Mouse (Mus musculus) lung, postnatal 14 days (tissue): Measurements from ENCODE around the gene Krt87.
A peak's percentile ranks its signal among the peaks of the same experiment; 100 is the strongest.

Source experiments
- DNase-seq: peaks from one replicate; pipeline ENCODE4 v3.0.0; 2021

Gene Krt87

GRCm38 (mm10) chr15:101438555-101438954 is at the start of gene Krt87:
Krt87 (minus strand) TSS chr15:101438804.
- DNase-seq = no peak

GRCm38 (mm10) chr15:101485911-101486635 is 47.5 kb upstream of the Krt87 start:
- no peak for DNase-seq

DNA sequence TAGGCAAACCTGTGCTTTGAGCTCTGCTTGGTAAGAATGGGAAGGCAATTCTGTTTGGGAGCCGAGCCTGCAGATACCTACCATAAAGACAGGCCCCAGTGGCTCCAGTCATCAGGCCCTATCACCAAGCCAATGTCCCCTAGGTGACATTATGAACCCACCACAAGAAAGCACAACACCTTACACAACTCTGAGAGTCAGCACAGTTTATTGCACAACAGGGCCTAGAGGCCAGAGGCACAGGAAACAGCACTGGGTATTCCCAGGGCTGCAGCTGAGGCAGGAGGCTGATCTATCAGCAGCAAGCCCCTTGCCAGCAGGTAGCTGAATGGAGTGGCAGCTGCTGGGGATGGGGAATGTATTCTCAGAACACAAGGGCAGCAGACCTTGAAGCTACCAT is 46.3 kb upstream of the Krt87 start:
- DNase-seq = no peak

DNA sequence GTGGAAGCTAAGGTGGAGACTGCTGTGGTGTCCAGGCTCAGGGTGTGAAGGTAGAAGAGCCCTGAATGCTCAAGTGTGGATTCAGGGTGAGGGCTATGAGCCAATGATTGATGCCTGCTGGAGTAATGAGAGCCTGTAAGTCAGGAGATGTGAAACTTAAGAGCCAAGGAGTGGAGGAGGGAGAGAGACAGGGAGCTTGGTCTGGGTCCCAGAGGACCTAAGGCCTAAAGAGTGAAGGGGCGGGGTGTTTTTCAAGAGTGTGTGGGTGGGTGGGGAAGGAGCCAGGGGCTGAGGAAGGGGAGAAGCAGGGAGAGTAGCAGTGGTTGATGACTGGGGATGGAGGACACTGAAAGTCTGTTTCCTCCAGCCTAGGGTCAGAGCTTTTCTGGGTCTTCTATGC is 45.0 kb upstream of the Krt87 start:
- no peak for DNase-seq

DNA sequence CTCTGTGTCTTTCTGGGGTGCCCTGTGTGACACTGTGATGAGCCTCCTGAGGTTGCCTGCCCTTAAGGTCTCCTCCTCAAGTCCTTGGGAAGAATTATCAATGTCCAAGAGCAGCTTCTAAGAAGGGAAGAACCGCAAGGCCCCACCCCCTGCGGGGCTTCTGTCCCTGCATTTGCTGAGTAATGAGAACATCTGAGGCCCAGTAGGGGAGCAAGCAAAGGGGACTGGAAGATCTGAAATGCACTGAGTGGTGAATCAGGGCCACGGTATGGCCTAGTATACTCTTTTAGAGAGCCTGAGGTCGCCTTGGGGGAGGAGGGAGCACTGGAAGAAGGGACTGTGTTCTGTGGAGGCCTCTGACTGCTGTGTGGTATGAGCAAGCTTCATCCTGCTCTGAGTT is 43.5 kb upstream of the Krt87 start:
- DNase-seq = no peak

DNA sequence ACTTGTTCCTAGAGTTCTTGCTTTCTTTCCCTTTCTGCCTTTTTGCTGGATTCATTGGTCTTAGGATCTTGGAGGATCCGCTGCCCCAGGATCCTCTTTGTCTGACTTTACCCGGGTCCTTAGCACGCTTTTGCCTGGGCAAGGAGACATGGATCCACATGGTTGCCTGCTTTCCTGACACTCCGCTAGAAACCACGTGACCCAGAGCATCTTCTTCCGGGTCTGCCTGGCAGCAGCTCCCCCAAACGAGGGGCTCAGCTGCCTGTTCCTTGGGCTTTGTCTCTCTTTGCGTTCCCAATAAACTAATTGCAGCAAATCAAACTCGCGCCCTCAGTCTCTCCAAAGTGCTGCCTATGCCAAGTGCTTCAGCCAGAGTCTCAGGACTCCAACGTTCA is 41.1 kb upstream of the Krt87 start:
- no peak for DNase-seq

GRCm38 (mm10) chr15:101479007-101479665 is 40.5 kb upstream of the Krt87 start:
- DNase-seq = peak; percentile 55

GRCm38 (mm10) chr15:101472952-101473528 is 34.4 kb upstream of the Krt87 start, which contains the start of gene Krt86:
Krt86 (plus strand) TSS chr15:101473478.
- DNase-seq = peak; percentile 22

DNA sequence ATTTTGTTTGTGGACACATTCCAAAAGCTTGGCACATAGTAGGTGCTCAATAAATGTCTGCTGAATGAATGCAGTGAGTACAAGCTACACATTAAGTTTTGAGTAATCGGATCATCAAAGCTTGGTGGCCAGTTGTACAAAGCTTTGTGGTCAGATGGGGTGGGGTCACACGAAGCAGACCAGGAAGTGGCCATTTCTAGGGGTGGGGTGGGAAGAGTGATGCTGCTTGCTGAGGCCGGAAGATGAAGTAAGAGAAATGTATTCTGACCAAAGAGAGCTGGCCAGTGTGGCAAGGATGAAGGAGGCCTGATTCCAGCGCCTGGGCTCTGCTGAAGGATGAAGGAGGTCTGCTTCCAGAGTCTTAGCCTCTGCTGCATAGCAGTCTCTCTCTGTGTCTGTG is 30.5 kb upstream of the Krt87 start:
- DNase-seq = no peak

DNA sequence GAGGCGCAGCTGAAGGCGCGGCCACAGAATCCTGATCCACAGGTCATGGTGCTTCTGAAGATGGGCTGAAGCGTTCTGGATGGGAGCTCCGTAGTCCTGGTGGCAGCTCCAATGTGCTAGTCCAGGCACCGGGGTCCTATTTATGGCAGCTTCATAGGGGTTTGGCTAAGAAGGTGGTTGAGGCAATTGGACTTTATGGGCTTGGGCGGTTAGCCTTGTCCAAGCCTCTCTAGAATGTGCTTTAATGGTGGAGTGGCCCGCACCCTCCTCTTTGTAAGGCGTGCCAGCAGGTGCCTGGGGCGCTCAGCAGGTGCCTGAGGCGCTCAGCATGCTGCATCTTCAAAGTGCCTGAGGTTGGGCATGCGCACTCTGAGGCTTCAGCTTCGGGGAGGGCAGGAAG is 25.0 kb upstream of the Krt87 start, which contains the start of gene Krt81:
TSS of gene Krt81 (minus strand) at position 101 of the 400 bp plus-strand sequence.
- DNase-seq = no peak

- no peak for DNase-seq
These were observed 20.7 kb upstream of the Krt87 start for GRCm38 (mm10) chr15:101459283-101459682.

DNA sequence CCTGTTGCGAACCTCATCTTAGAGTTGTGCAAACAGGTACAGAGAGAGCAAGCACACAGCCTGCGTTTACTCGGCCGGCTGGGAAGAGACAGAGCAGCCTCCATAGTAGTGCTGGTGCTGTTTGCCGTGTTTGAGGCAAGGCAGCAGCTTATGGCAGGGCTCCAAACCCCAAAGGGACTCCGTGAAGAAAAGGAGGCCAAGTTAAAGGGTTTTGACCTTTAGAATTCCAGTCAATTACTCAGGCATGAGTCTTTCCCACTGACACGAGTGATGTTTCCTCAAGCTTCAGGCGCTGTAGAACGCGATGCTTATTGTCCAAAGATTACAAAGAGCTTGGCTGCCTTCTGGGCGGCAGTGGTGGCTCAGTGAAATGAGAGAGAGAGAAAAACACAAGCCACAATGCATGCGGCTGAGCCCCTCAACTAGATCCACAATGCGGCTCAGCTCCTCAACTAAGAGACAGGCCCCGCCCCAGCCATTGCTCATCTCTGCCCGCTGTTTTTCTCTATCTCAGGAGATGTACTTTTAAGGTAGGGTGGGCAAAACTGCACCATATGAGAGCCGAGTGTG is 19.8 kb upstream of the Krt87 start:
- DNase-seq = no peak

DNA sequence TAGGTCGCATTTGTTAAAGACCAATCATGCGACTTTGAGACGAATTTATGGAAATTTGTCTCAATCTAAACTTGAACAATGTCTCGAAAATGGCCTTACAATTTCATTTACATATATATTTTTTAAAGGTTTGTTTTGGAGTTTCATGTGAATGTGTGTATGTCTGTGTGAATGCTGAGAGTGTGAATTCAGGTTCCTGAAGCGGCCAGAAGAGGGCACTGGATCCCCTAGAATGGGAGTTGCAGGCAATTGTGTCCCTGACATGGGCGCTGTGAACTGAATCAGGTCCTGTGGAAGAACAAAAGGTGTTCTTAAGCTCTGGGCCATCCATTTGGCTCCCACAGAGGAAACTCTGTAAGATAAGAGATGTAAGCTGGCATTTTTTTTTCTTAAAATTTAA is 17.3 kb upstream of the Krt87 start:
- no peak for DNase-seq

DNA sequence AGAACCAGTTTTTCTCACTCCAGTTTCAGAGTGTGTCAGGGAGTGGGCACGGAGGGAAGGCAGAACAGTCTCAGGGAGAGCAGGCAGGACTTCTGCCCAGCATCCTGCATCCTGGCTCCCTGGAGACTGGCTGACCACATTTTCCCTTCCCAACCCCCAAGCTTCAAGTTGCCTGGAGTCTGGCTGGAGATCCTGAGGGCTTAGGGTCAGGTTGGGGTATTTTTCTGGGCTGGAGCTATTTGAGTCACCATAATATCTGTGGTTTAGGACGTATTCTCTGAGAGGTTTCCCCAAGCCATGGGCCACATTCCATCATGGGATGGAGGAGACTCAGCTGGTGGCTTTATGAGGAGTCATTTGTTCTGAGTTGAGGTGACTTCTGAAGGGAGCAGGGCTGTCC is 16.7 kb upstream of the Krt87 start:
- DNase-seq = no peak

DNA sequence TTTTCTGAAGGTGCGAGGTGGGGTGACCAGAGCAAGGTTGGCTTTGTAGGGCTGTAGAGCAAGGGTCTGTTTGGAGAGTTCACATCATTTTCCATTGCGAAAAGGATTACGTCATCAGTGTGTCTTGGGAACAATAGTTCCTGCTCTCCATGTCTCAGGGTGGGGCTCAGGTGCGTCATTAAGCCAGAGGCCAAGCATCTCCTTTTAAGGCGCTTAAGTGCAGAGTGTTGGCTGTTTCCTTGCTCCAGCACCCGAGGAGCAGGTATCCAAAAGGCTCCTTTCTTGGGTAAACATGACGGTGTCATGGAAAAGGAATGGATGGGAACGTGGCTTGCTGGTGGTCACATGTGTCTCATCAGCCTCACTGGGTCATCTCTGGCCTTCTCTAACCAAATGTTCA is 16.2 kb upstream of the Krt87 start:
- DNase-seq = no peak

GRCm38 (mm10) chr15:101453093-101453736 is 14.6 kb upstream of the Krt87 start:
- DNase-seq = peak; percentile 85

DNA sequence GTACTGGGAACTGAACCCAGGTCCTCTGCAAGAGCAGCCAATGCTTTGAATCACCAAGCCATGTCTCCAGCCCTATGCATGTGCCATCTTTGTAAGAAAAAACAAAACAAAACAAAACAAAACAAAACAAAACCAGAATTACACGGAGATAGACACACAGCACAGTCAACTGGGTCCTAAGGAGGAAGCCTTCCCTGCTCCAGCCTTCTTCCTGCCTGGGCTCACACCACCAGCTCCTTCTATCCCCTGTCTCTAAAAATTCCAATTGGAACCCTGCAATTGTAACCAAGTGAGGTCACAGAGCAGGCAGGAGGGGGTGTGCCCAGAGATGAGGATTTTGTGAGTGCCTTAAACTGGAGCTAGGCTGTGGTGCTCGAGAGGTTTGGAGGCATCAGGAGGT is 8.8 kb upstream of the Krt87 start, which contains the start of gene Krt88:
TSS of gene Krt88 (plus strand) at position 301 of the 400 bp plus-strand sequence.
- no peak for DNase-seq

- no peak for DNase-seq
These were observed 8.0 kb upstream of the Krt87 start for GRCm38 (mm10) chr15:101446572-101446971.

DNA sequence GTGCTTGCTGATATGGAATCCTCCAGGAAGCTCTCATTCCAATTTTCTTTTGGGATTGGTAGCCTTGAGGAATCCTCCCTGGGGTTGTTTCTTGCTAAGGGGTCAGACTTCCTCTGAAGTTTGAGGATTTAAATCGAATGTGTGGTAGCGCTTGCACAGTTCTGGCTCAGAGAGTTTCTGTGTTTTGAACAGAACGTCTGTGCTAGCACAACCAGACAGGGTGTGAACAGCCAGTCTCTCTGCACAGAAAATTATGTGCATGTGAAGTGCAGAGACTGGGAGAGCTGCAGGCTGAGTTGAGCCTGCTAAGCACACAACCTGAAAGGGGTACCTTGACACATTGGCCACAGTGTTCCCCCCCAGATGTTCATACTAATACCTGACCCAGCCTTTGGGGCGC is 2.2 kb upstream of the Krt87 start:
- DNase-seq = no peak

GRCm38 (mm10) chr15:101436611-101437010 is 2.0 kb downstream of the Krt87 start:
- DNase-seq = no peak

DNA sequence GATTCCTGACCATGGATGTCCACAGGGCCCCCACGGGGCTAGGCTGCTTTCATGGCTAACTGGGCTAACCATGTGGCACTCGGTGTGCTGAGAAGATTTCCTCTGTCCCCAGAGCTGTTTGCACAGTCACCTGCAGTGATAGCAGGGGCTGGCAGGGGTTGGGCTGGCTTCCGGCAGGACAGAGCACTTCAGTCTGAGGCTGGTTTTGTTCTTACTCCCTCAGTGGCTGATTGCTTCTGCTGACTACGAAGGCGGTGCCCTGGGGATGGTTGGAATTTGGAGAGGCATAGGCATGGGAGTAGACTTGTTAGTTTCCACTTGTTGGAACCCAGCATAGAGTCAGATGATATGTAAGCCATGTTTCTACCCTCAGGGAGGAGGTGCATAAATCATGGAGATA is 13.7 kb downstream of the Krt87 start:
- DNase-seq = peak; percentile 36

GRCm38 (mm10) chr15:101420903-101421302 is 17.7 kb downstream of the Krt87 start:
- peak; percentile 46 for DNase-seq

- no peak for DNase-seq
These were observed 19.7 kb downstream of the Krt87 start for GRCm38 (mm10) chr15:101418950-101419349.
